In the genomic region with DNA sequence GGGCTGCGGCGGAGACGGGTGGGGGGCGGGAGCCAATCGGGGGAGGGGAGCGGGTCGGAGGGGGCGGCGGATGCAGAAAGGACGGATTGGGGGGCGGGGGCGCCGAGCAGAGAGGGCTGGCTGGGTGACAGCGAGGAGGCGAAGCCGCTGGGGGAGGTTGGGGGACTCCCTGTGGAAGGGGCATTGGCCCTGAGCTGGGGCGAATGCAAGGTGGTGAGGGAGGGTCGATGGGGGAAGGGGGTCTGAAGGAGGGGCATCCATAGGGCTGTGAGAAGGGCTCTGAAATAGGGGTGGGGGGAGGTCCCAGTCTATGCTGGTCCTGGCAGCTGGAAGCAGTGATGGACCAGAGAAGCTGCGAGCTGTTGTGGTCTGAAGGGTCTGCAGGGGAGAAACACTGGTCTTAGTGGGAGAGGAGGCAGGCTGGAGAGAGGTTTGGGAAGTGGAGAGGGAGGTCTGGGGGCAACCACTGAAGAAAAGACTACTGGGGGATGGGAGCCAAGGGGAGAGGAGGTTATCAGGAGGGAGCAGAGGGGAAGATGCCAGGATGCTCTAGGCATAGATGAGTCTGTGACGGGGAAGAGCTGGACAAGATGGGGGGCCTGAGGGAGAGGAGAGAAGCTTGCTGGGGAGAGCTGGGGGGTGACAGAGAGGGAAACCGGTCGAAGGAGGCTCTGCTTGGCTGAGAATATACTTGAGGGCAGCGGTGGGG, we compare ENCODE assay signal across 8 mouse cellular contexts. TPM values are rescaled to one million over a fixed set of nuclear protein-coding genes. Genes with fewer than 3 reads are reported as not detected.
DNase-seq lines count a peak whose midpoint lies in the region; ATAC-seq and TF ChIP-seq lines count a peak whose summit lies in the region.

No protein-coding gene starts in this region.

- H3K9ac ChIP-seq in neural tube, embryonic 11.5 days (ENCODE audit: low read length): peak overlapping the region; percentile 55
- H3K9ac ChIP-seq in intestine, embryonic 15.5 days: no peak overlapping the region

- DNase-seq in heart, embryonic 10.5 days (ENCODE audit: low spot score): no peak
- DNase-seq in heart, adult 9 months (ENCODE audit: low spot score in 2 of 2): no peak
- no peak for DNase-seq in neural tube, embryonic 11.5 days (ENCODE audit: low spot score)
- no peak for DNase-seq in neural tube, embryonic 10.5 days (ENCODE audit: extremely low spot score, low spot score)
- DNase-seq in frontal cortex, postnatal 36 days (ENCODE audit: low spot score in 2 of 2): no peak

- H3K9me3 ChIP-seq in heart, embryonic 10.5 days: no peaks in the 10 kb centered on the region
- H3K9me3 ChIP-seq in neural tube, embryonic 11.5 days (ENCODE audit: control insufficient read depth, low read length): no peaks in the 10 kb centered on the region
- no peaks in the 10 kb centered on the region for H3K9me3 ChIP-seq in intestine, embryonic 15.5 days

- peak overlapping the region; percentile 71 for H3K4me2 ChIP-seq in neural tube, embryonic 11.5 days (ENCODE audit: low read depth)
- H3K4me2 ChIP-seq in intestine, embryonic 15.5 days (replicated peaks): peak overlapping the region; percentile 96

- H3K27ac ChIP-seq in heart, embryonic 10.5 days: no peak overlapping the region
- H3K27ac ChIP-seq in neural tube, embryonic 11.5 days (ENCODE audit: low read depth, low read length): 0 out of 2 replicates have a peak overlapping the region, but pooled peaks have one; percentile 34
- no peak overlapping the region for H3K27ac ChIP-seq in intestine, embryonic 15.5 days
- peak overlapping the region; percentile 65 for H3K27ac ChIP-seq in olfactory bulb, adult 2 months (ENCODE audit: insufficient read depth, low read depth, low read length)

- no peaks in the 10 kb centered on the region for H3K36me3 ChIP-seq in heart, embryonic 10.5 days
- no peaks in the 10 kb centered on the region for H3K36me3 ChIP-seq in neural tube, embryonic 11.5 days (ENCODE audit: control insufficient read depth, insufficient read depth, low read length)
- no peaks in the 10 kb centered on the region for H3K36me3 ChIP-seq in intestine, embryonic 15.5 days

- H3K4me1 ChIP-seq in heart, embryonic 10.5 days: peaks cover 34% of the 10 kb centered on the region
- H3K4me1 ChIP-seq in neural tube, embryonic 11.5 days (ENCODE audit: control insufficient read depth, insufficient read depth, low read length): peaks cover 25% of the 10 kb centered on the region
- H3K4me1 ChIP-seq in intestine, embryonic 15.5 days (replicated peaks): peaks cover 15% of the 10 kb centered on the region; the same call in 1 of the 2 replicates
- H3K4me1 ChIP-seq in olfactory bulb, adult 2 months (ENCODE audit: control insufficient read depth, insufficient read depth, low read length): peaks cover 49% of the 10 kb centered on the region

- TF ChIP-seq CTCF in olfactory bulb, adult 2 months (IDR thresholded peaks at IDR 0.05; ENCODE audit: insufficient read depth, low read depth, low read length): no peak

- WGBS in heart, embryonic 10.5 days: 10% methylated on average over 21 of the region's 23 CpGs
- 6% methylated on average over 21 of the region's 23 CpGs for WGBS in neural tube, embryonic 11.5 days
- 10% methylated on average over 18 of the region's 23 CpGs for WGBS in intestine, embryonic 15.5 days
- 3% methylated on average over 20 of the region's 23 CpGs for WGBS in olfactory bulb, adult 2 months

- peaks cover 99% of the 10 kb centered on the region for H3K27me3 ChIP-seq in heart, embryonic 10.5 days (ENCODE audit: insufficient read depth, poor library complexity, severe bottlenecking)
- peaks cover 21% of the 10 kb centered on the region for H3K27me3 ChIP-seq in neural tube, embryonic 11.5 days (ENCODE audit: control insufficient read depth, insufficient read depth, low read length)
- peaks cover 51% of the 10 kb centered on the region for H3K27me3 ChIP-seq in intestine, embryonic 15.5 days (replicated peaks)

- TF ChIP-seq POLR2A in olfactory bulb, adult 2 months (IDR thresholded peaks at IDR 0.05; ENCODE audit: insufficient read depth, low read depth, low read length): no peak

- peak overlapping the region; percentile 64 for H3K4me3 ChIP-seq in heart, embryonic 10.5 days
- peak overlapping the region; percentile 45 for H3K4me3 ChIP-seq in neural tube, embryonic 11.5 days (ENCODE audit: low read depth, low read length)
- peak overlapping the region; percentile 44 for H3K4me3 ChIP-seq in intestine, embryonic 15.5 days (replicated peaks)
- peak overlapping the region; percentile 85 for H3K4me3 ChIP-seq in olfactory bulb, adult 2 months (ENCODE audit: insufficient read depth, low read depth, low read length)

- ATAC-seq in neural tube, embryonic 11.5 days (ENCODE audit: insufficient read depth, low FRiP score, low TSS enrichment): 0 out of 2 replicates have a peak, but pooled peaks have one; percentile 22
- ATAC-seq in intestine, embryonic 15.5 days: no peak
- ATAC-seq in erythroblast, adult 5-6 weeks (replicated peaks; ENCODE audit: low FRiP score, poor library complexity, severe bottlenecking): no peak

RNA-seq across cellular contexts. Expression of gene Nrxn2, which starts 0.6 kb away (rescaled TPM):
- polyA plus RNA-seq in heart, embryonic 10.5 days (2016; fragmentation: Nextera tagmentation; extraction: Ambion mirVana): 0.10 and 1.1 TPM in 2 replicates
- polyA plus RNA-seq in neural tube, embryonic 11.5 days (2014; fragmentation: Nextera tagmentation; extraction: Ambion mirVana): 13.4 and 14.5 TPM in 2 replicates
- polyA plus RNA-seq in intestine, embryonic 15.5 days (2015; fragmentation: Nextera tagmentation; extraction: Ambion mirVana): 1.1 and 2.0 TPM in 2 replicates
- polyA plus RNA-seq in olfactory bulb, adult 2 months (2012; ENCODE audit: insufficient read depth, insufficient read length, low replicate concordance, missing spikeins): 202 and 263 TPM in 2 replicates
- total RNA-seq in erythroblast, adult 5-6 weeks (2015; ENCODE audit: low replicate concordance): not detected in 2 replicates
- total RNA-seq in erythroblast, adult 5-6 weeks (2017; ENCODE audit: low replicate concordance): not detected in 2 replicates

RNA-seq across cellular contexts. Expression of gene Rasgrp2, which starts 20.0 kb away (rescaled TPM):
- polyA plus RNA-seq in heart, embryonic 10.5 days (2016; fragmentation: Nextera tagmentation; extraction: Ambion mirVana): 59.9 and 61.6 TPM in 2 replicates
- polyA plus RNA-seq in neural tube, embryonic 11.5 days (2014; fragmentation: Nextera tagmentation; extraction: Ambion mirVana): 17.6 and 20.3 TPM in 2 replicates
- 36.9 and 48.6 TPM in 2 replicates for polyA plus RNA-seq in intestine, embryonic 15.5 days (2015; fragmentation: Nextera tagmentation; extraction: Ambion mirVana)
- polyA plus RNA-seq in olfactory bulb, adult 2 months (2012; ENCODE audit: insufficient read depth, insufficient read length, low replicate concordance, missing spikeins): 282 TPM in 1 of 2 replicates, not detected in the other
- total RNA-seq in erythroblast, adult 5-6 weeks (2015; ENCODE audit: low replicate concordance): 55.4 and 90.1 TPM in 2 replicates
- total RNA-seq in erythroblast, adult 5-6 weeks (2017; ENCODE audit: low replicate concordance): 31.9 and 39.0 TPM in 2 replicates

RNA-seq across cellular contexts. Expression of gene Pygm, which starts 34.9 kb away (rescaled TPM):
- 103 and 214 TPM in 2 replicates for polyA plus RNA-seq in heart, embryonic 10.5 days (2016; fragmentation: Nextera tagmentation; extraction: Ambion mirVana)
- 4.4 and 6.0 TPM in 2 replicates for polyA plus RNA-seq in neural tube, embryonic 11.5 days (2014; fragmentation: Nextera tagmentation; extraction: Ambion mirVana)
- polyA plus RNA-seq in intestine, embryonic 15.5 days (2015; fragmentation: Nextera tagmentation; extraction: Ambion mirVana): 6.1 and 6.3 TPM in 2 replicates
- not detected in 2 replicates for polyA plus RNA-seq in olfactory bulb, adult 2 months (2012; ENCODE audit: insufficient read depth, insufficient read length, low replicate concordance, missing spikeins)
- not detected in 2 replicates for total RNA-seq in erythroblast, adult 5-6 weeks (2015; ENCODE audit: low replicate concordance)
- not detected in 2 replicates for total RNA-seq in erythroblast, adult 5-6 weeks (2017; ENCODE audit: low replicate concordance)

RNA-seq across cellular contexts. Expression of gene Sf1, which starts 55.6 kb away (rescaled TPM):
- 129 and 146 TPM in 2 replicates for polyA plus RNA-seq in heart, embryonic 10.5 days (2016; fragmentation: Nextera tagmentation; extraction: Ambion mirVana)
- polyA plus RNA-seq in neural tube, embryonic 11.5 days (2014; fragmentation: Nextera tagmentation; extraction: Ambion mirVana): 214 and 224 TPM in 2 replicates
- polyA plus RNA-seq in intestine, embryonic 15.5 days (2015; fragmentation: Nextera tagmentation; extraction: Ambion mirVana): 118 and 129 TPM in 2 replicates
- polyA plus RNA-seq in olfactory bulb, adult 2 months (2012; ENCODE audit: insufficient read depth, insufficient read length, low replicate concordance, missing spikeins): 340 TPM in 1 of 2 replicates, not detected in the other
- total RNA-seq in erythroblast, adult 5-6 weeks (2015; ENCODE audit: low replicate concordance): 71.3 and 72.7 TPM in 2 replicates
- 42.1 and 81.4 TPM in 2 replicates for total RNA-seq in erythroblast, adult 5-6 weeks (2017; ENCODE audit: low replicate concordance)

Comparison
In these comparisons a context has a peak if more than half of its experiments do, and no peak if none do; other contexts are left out.
1. H3K27ac ChIP-seq: peak in neural tube, embryonic 11.5 days (single experiment) and olfactory bulb, adult 2 months (single experiment); none in heart, embryonic 10.5 days (single experiment) and intestine, embryonic 15.5 days (single experiment).
2. RNA of gene Nrxn2, which starts 0.6 kb away (polyA plus RNA-seq): 202 to 263 TPM in olfactory bulb, adult 2 months; 13.4 to 14.5 TPM in neural tube, embryonic 11.5 days, 1.1 to 2.0 TPM in intestine, embryonic 15.5 days and 0.10 to 1.1 TPM in heart, embryonic 10.5 days; every median in the first group is over 10 times any median in the second.
3. RNA of gene Pygm, which starts 34.9 kb away (polyA plus RNA-seq): 103 to 214 TPM in heart, embryonic 10.5 days; 6.1 to 6.3 TPM in intestine, embryonic 15.5 days, 4.4 to 6.0 TPM in neural tube, embryonic 11.5 days and not detected in olfactory bulb, adult 2 months; every median in the first group is over 10 times any median in the second.
4. Peak in every context shown above with its lines, with median percentiles within 50 percentile points of each other: H3K4me3 ChIP-seq.